Mouse (Mus musculus) left cerebral cortex, adult 18-20 months (tissue): ENCODE measurements at regions not wholly inside any gene's neighbourhood (a gene's known extent, or its start where the extent isn't known, plus 50 kb on each side); places are given as distances from the start of the nearest gene placed in this dataset.
"Not testable (repeated sequence)": the region's sequence is repeated elsewhere in the genome, so short reads cannot be mapped to it uniquely, and the experiment has no call there.

Source experiments
- DNase-seq, 2 experiments: peaks; one replicate each; pipeline ENCODE4 v3.0.0; 2021 to 2022; ENCODE audit warnings: low spot score in 2 of 2, mixed read lengths in 1 of 2

DNA sequence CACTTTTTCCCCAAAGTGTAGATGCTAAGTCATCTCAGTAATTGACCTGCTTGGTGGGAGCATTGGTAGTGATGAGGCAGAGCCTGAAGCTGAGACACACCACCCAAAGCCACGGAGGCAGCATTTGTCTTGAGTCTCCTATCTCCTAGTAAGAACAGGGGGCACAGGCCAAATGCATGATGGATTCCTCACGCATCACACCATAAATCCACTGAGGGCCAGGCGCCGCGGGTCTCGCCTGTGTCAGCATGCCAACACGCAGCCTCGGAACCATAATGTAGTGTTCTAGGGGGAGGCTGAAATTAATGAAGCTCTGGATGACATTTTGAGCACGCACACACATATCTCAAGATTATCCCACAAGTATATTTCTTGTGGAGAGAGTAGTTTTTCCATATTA lies 521.5 kb downstream of the Bnc2 start:
- DNase-seq = no peak

DNA sequence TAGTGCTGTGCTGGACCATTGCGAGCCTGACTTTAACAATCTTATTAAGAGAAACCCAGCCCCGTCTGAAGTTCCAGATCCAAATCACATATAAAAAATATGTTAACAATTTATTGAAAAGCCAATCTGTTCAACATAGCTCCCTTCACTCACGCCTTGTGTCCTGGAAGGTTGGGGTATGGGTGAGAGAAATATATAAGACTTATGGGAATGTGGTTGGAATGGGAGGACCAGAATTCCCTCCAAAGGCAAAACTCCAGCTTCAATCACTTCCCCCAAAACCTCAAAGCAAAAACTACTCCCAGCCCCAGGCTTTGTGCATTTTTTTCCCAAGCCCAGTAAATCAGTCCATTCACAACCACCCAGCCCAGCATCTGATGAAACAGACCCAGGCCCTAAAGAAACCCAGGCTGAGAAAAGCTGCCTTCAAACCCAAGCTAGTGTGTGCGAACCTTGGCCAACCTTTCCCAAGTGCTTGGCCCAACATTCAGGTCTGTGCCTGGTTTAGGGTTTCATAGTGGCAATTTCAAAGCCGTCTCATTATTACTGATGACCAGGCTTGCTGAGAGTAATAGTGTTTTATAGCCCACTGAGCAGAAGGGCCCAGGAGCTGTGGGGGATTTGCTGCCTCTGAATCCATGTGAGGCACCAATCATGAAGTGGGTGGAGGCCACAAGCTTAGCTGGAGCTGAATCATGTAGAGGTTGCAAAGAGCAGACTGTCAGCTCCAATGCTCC lies 517.0 kb downstream of the Bnc2 start:
- DNase-seq = no peak

DNA sequence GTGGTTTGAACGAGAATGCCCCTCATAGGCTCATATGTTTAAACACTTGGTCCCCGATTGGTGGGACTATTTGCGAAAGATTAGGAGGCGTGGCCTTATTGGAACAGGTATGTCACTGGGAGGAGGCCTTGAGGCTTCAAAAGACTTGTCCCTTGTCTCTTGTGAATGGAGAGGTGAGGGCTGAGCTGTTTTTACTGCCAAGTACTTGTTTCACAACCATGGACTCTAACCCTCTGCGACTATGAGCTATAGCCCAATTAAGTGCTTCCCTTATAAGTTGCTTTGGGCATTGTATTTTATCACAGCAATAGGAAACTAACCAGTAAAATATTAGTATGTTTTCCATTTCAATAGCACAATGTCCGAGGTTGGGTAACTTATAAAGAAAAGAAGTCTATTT lies 511.7 kb downstream of the Bnc2 start:
- no peak for DNase-seq

DNA sequence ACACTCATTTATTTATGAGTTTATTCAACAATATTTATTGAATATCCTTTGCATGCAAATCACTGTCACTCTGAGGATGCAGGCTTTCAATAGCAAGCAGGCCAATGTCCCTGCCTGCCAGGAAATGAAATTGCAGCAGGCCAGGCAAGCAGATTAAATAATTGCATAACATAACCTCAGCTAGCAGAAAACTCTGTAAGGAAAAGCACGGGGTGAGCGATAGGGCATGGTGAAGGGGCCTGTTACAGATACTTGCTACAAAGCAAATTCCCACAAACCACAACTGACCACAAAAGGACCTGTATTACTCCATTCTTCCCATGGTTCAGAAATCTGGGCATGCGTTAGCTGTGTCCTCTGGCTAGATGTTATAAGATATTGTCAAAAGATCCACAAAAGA lies 509.8 kb downstream of the Bnc2 start:
- no peak for DNase-seq

DNA sequence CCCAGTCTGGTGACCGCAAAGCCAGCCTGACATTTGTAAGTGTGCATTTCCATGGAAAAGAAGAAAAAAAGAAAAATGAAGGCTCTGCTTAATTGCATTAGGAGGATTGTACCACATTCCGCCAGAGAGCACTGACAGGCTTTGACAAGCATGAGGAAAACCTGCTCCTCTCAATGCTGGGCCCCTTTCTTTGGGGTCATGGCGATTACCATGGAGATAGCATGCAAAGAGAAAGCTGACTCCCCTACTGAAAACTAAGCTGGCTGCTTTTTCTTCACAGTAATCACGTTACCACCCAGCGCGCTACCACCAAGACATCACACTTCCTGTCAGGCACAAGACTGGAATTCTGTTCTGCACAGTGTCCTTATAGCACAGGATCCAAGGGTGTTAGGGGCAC lies 502.2 kb downstream of the Bnc2 start:
- no peak for DNase-seq

DNA sequence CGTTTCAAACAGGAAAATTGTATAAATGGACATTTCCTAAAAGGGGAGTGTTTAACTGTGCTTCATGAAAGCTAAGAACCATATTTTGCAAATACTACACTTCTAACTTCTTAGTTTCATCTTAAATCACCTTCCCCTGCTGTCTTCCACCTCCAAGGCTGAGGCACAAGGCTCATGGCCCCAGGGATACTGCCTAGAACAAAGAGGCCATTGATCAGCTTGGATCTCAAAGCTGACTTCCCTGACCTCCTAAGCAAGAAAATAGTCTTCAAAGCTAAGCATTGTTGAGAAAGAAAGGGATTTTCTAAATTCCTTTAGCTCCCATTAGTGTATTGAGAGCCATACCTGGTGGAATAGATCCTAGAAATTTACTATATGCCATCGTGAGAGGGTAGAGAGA lies 501.6 kb downstream of the Bnc2 start:
- no peak for DNase-seq

DNA sequence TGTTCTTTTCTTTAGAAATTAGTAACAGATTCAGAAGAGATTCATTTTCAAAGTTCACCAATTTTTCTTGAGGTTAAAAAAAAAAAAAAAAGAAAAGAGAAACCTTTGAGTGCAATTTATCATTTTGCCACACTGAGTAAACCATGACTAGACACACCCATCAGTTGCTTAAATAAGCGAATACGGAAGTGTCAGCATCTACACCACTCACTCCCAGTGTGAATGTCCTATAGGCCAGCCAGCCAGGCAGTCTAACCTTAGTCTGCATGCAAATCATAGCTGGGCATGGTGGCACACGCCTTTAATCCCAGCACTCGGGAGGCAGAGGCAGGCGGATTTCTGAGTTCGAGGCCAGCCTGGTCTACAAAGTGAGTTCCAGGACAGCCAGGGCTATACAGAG lies 498.6 kb downstream of the Bnc2 start:
- DNase-seq = not testable (repeated sequence)

DNA sequence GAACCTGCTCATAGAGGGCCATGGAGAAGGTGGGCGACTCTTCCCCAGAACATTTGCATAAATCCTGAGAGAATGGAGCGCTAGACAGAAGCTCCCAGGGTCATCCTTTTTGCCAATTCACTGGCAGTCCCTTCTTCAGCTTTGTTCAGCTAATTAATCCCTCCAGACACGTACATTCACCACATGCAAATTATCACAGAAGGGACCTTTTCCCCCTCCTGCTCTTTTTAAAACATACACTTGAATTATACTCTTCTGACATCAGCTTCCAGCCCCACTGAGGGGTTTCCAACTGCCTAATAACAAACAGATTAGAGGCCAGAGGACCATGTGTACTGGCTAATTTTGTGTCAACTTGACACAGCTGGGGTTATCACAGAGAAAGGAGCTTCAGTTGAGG lies 497.2 kb downstream of the Bnc2 start:
- no peak for DNase-seq

- DNase-seq = no peak
Observed at GRCm38 (mm10) chr4:84184436-84184835, 490.6 kb downstream of the Bnc2 start.

GRCm38 (mm10) chr4:84184844-84185243 lies 490.2 kb downstream of the Bnc2 start:
- DNase-seq = no peak

- DNase-seq = no peak
Observed at GRCm38 (mm10) chr4:84189315-84189714, 485.8 kb downstream of the Bnc2 start.

DNA sequence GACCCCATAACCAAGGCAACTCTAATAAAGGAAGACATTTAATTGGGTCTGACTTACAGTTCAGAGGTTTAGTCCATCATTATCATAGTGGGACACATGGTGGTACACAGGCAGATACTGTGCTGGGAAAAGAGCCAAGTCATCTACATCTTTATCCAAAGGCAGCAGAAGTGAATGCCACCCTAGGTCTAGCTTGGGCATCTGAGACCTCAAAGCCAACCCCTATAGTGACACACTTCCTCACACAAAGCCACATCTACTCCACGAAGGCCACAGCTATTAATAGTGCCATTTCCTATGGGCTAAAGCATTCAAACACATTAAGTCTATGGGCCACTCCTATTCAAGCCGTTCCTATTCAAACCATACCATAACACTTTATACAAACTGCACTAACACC lies 483.8 kb downstream of the Bnc2 start:
- DNase-seq = no peak

- DNase-seq = no peak
Observed at GRCm38 (mm10) chr4:84192301-84192700, 482.8 kb downstream of the Bnc2 start.

DNA sequence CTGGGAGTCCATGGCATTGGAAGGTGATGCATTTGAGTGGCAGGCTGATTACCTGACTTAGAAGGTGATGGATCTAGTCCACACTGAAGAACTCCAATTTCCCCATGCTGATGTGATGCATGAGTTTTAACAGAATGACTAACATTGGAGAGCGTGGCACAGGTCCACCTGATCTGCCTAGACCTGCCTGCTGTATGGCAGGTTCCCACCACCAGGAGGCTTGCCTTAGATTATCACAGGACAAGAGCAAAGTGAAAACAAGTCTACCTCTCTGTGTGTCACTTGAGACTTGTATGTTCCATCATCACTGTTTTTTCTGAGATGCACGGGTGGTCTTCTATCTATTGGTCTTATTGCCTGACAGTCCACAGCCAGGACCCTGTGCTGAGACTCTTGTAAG lies 478.3 kb downstream of the Bnc2 start:
- no peak for DNase-seq

DNA sequence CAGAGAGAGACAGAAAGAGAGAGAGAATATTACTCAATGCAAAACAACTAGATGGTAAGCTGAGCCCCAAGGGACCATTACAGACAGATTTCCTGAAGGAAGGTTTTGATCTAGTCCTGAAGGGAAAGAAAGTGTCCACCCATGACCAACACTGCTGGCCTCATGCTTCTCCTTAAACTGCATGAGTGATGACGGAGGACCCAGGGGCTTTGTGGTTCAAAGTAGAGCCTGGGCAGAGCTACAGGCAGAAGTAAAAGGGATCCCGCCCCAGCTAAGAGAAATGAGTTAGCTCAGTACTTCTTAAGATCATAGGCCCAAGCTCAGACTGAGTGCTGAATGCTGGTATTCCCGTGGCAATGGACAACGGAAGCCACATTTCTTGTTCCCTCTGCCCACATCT lies 476.9 kb downstream of the Bnc2 start:
- no peak for DNase-seq

DNA sequence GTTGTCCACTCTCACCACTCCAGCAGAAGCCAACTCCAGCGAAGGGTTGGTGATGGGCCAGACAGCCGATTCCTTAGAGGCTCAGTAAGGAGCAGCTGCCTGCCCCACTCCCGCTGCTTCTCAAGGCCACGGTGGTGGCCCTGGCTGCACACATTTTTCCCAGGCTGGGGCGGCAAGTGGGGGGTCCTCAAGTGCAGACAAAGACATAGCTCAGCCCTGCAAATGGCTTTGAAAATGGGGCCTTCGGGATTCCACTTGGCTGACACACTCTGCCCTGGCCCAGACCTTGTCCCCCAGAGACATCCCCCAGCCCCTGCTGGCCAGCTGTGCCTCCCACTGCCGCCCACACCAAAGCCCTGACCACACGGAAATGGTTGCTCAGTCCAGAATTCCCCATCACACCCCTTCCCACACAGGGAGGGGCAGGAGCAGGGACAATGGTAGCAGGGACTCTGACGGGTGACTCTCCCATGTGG lies 475.9 kb downstream of the Bnc2 start:
- no peak for DNase-seq

DNA sequence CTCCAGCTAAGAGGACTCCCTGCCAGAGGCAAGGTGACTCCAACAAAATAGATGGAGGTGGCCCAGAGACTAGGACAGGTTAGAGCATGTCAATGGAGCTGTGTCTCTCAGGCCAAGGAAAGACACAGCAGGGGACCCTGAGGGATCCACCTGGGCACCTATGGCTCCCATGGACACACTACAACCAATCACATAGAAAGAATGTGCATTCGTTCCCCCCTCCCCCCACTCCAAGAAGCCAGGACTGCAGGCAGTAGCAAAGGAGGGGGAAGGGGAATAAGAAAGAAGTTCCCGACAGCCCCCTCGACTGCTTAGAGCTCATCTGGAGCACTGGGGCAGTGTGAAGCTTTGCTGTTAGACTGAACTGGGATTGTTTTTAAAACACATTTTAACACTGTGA lies 474.1 kb downstream of the Bnc2 start:
- no peak for DNase-seq

DNA sequence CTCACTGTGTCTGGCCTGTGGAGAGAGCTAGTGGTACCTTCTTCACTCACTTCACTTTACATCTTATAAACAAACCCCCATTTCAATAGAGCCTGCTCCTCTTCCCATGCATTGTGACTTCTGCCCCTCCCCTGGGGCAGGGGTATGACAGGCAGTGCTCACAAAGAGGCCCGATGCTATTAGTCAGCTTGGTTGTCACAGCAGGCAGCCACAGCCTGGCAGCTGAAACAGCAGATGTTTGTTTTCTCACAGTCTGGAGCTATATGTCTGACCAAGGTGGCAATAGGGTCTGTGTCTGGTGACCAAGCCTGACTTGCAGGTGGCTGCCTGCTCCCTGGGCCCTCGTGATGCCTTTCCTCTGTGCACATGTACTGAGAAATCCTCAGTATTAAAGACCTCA lies 472.8 kb downstream of the Bnc2 start:
- DNase-seq = no peak

DNA sequence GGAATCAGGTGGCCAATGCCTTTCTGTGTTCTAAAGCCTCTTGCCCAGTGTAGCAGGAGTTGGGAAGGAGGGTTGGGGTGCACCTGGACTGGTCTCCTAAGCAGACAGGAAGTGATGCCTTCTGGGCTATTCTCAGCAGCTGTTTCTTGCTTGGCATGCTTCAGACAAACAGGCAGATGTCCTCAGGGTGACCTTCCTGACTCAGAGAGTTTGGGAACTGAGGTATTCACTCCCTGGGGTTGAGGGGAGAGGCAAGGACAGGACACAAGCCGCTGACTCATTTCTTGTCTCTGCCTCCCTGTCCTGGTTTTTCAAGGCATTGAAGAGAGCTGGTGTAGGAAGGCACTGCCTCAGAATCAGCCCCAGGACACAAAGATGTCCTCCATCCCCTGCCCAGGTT lies 471.4 kb downstream of the Bnc2 start:
- DNase-seq = no peak

DNA sequence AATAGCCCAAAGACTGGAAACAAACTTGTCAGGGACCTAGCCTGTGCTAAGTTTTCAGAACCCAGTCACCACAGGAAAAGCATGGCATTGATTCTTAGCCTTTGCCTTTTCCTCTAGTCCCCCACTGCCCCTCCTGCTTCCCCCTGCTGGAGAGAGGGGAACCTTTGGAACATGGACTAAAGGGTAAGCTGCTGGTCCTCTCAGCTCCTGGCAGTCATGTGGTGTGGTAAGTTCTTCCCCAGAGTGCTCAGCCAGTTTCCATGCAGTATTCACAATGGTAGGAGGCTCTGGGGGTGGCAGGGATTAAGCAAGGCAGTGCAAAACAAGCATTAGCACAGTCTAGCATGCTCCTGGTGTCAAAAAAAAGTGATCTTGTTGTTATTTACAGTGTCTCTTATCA lies 470.3 kb downstream of the Bnc2 start:
- DNase-seq = no peak

DNA sequence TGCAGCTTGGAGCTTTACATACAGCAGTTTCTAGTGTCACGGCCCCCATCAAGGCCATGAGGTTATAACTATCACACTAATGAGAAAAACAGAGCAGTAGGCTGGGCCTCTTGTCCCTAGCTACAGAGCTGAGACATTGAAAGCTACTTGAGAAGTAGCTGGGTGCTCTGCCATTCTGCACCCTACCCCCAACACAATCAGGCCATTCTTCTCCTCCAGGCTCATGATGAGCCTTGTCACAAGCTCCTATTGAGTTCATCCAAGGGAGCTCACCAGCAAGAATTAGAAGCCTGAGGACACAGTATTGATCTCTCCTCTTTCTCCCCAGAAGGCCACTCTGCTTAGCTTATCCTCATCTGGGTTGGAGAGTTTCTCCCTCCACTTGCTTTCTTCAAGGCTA lies 466.9 kb downstream of the Bnc2 start:
- DNase-seq = no peak

DNA sequence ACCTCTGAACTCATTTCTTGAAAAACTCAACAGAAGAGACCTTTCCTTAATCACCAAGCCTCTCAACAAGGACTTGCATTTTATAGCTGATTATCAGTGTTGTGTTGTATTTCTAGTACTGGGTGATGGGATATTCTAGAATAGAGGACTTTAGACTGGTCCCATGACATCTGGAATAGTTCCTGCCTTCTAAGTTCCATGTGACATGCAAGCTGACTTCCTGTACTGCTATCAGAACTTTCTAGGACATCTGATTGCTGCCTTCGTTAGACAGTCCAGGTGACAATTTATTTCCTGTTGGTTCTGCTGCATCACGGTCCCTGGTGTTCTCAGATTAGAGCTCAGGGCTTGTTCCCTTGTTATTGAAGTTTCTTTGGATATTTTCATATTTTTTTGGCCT lies 465.5 kb downstream of the Bnc2 start:
- no peak for DNase-seq

- DNase-seq = no peak
Observed at GRCm38 (mm10) chr4:84211311-84211875, 463.7 kb downstream of the Bnc2 start.
